Mouse (Mus musculus) Muller cell, postnatal 12 days (primary cell): ENCODE results near the gene Epha4.

Experiments used
- DNase-seq: peaks from one replicate; pipeline ENCODE4 v3.0.0-alpha.2; 2015; ENCODE audit errors: inconsistent ontology term

The Epha4 gene

DNA sequence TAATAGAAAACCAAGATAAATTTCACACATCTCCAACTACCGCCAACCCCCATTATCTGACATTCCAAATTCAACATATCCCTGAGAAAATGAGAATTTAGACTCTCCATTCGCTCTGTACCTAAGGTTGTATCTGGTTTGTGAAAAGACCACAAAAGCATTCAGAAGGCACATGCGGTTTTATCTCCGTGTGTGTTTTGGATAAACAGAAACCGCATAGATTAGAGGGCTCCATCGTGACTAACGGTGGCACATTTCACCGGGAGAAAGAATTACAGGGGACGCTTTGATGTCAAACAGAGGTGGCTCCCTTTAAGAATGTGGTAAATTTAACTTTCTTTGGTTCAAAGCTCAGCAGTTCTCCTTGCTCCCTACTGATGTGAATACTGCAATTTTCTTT lies 107.5 kb downstream of the Epha4 start:
- no peak for DNase-seq

DNA sequence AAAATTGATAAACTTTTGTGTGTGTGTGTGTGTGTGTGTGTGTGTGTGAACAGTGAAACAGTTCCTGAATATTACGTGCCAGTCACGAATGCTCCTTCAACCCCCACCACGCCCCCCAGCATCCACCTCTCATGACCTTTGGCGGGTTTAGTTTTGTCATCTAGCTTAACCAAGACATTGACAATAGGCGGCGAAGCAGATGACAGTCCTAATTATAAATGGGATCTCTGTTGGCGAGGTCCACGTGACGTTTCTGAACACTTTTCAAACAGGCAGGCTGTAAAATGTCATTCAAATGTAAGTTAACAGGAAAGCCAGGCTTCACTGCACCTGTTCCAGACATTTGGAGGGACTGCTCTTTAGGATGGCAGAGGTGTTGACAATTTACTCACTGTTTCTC lies 108.3 kb downstream of the Epha4 start:
- peak; percentile 62 for DNase-seq

DNA sequence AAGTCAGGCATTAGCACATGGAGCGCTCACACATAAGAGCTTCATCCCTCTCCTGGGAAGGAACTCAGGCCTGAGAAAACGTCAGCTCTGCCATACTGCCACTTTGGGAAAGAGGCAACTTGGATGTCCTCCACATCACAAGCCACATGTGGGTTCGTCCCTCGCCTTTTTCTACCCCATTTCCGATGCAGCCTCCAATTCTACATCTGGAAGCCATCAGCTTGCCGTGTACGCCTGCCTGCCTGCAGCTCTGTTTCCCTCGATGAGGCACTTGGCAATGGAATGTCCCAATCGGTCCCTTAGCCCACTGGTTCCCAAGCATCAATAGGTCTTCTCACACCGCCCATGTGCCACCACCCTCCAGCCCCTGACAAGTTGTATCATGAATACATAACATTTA lies 110.4 kb downstream of the Epha4 start:
- DNase-seq, result no peak

DNA sequence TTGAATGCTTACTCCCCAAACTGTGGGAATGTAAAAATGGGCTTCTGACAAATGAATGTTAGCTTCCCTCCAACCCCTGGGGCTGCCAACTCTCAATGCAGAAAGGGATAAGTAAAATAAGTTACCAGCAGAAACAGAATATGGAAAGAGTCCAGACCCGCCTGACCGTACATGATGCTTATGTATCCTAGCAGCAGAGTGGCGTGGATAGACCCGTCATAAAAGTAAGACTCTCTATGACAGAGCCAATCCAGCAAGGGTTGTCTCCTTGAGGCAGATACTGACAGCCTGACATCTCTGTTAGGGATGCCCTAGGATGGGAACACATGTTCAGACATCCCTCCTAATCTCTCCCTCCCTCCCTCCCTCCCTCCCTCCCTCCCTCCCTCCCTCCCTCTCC lies 111.9 kb downstream of the Epha4 start:
- DNase-seq, result no peak

DNA sequence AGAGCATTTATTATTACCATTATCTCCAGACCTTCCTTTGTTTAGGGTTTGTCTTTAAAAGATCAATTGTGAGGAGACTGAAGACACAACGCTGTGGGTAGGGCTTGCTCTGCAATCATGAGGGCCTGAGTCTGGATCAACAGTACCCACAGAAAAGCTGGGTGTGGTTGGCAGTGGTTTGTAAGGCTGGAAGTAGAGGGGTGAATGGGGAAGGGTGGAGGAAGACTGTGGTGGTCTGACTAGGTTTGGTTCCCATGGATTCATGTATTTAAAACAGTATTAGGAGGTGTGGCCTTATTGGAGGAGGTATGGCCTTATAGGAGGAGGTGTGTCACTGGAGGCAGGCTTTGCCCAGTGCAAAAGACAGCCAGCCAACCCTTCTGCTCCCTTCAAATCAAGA lies 113.4 kb downstream of the Epha4 start:
- DNase-seq, result no peak

DNA sequence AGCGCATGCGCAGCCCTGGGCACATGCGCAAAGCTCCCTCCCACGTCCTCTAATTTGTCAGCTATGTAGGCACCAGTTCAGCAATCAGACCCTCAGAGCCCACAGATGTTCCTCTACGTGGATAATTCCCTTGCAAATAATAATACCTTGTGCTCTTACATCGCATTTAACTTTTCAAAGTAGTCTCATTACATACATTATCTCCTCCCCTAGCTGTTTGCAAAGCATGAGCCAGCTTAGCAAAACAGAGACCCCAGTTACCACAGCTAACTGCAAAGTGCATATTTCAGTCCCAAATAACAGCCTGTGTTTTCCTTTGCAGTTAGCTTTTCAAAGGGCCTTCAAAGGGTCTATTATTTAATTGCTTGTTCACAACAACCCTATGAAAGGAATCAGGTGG lies 123.3 kb downstream of the Epha4 start:
- DNase-seq, result no peak

DNA sequence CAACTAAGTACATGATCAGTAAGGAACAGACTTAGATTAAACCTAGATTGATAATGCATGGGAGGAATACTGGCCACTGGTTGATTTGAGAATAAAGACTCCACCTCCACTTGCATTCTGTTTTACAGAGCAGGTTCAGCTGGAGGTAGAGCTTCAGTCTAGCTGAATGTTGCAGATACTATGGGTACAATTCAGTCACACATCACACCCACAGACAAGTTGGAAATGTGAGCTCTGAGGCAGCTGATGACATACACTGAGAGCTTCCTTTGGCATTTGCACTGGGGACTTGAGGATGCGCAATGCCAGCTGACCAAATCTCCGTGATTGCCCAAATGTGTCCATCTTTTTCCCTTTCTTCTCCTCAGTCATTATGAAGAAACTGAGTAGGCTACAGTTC lies 125.8 kb downstream of the Epha4 start:
- no peak for DNase-seq

DNA sequence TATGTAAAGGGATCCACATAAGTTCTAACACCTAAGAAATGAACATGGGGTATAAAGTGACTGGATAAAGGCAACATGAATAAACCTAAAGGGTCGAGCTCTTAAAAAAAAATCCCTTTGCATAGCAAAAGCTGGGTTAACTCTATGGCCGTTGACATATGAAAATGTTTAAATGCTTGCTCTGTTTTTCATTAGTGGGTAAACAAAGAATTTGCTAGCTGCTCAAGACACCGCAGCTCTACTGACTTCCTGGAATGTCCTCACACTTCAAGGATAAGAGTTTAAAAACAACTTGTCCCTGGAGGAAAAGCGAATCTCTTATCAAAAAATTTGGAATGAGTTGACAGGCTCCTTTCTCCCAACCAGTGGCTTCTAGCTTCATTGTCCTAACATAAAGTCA lies 126.3 kb downstream of the Epha4 start:
- DNase-seq, result no peak

DNA sequence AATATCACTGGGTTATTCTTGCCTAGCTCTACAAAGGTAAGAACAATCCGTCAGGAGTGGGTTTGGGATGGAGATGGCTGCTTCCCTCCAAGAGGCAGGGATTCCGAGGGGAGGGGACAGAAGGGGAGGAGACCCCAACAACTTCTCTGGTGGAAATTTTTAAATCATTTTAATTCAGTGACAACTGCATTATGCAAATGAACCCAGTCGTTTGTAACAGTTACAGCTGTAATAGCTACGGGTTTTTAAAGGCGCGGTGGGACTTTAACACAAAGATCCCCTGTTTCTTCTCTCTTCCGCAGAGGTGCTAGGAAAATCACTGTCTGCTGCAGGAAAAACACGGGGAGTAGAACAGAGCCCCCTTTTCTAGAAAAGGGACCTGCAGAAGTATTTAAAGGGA lies 129.3 kb downstream of the Epha4 start:
- DNase-seq, result no peak

DNA sequence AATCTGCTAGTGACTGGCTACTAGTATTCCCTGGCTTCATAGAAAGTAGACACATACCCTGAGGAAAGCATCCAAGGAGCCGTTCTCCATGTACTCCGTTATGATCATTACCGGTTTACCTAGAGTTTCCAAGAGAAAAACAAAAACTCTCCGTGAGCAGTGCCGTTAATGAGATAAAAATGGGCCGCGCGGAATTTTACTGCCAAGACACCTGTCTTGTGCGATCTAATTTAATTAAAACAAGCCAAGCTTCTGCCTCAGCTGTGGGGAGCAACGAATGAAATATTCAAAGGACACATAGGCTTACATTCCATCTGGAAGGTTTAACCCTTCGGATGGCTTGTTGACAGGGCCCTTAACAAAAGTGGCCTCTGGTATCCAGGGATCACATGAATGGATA lies 131.4 kb downstream of the Epha4 start:
- no peak for DNase-seq

DNA sequence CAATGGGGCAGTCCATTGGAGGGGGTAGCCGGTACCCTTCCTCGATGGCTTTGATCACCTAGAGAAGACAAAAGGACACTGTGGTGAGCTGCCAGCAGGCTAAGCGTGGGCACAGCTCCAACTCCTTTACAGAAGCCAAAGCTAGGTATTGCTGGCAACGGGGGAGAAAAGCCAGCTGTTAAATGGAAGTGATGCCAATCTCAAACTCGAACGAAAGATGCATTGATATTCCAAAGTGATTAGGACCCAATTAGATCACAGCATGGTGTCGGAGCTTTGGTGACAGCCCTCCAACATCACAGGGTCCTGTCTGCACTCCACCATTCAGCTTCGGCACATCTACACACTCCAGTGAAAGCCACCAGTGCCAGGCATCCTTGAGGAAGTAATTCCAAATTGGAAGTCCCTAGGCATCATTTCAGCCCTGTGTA lies 137.3 kb downstream of the Epha4 start:
- no peak for DNase-seq

DNA sequence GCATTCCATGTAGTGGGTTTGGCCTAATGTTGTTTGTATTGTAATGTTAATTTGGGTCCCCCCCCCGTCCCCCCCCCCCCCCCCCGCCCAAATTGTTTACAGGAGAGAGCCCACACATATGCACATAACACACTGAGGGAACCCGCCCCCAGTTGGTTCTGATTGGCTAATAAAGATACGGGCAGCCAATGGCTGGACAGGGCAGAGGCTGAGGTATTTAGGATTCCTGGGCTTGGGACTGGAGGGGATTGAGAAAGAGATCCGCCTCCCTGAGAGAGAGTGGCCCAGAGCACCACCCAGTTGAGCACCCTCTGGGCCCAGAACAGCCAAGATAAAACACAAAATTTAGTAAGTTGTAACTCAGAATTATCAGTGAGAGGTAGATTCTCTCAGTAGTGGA lies 140.8 kb downstream of the Epha4 start:
- DNase-seq, result no peak

DNA sequence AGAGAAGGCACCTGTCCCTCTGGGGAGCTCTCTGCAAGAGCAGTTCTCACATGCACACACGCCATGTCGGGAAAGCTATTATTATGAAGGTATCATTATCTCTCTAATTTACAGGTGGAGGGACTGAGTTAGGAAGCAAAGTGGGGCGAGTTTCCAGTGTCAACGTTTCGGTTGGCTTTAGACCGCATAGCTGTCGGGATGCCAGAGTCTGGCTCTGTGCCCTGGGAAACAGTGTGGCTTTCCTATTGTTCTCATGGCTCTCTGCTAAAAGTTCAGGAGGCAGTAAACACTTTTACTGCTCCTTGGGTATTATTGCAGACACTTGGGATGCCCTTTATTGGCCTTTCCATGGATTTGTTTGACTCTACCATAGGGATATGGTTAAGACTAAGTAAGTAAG lies 144.0 kb downstream of the Epha4 start:
- DNase-seq, result no peak

DNA sequence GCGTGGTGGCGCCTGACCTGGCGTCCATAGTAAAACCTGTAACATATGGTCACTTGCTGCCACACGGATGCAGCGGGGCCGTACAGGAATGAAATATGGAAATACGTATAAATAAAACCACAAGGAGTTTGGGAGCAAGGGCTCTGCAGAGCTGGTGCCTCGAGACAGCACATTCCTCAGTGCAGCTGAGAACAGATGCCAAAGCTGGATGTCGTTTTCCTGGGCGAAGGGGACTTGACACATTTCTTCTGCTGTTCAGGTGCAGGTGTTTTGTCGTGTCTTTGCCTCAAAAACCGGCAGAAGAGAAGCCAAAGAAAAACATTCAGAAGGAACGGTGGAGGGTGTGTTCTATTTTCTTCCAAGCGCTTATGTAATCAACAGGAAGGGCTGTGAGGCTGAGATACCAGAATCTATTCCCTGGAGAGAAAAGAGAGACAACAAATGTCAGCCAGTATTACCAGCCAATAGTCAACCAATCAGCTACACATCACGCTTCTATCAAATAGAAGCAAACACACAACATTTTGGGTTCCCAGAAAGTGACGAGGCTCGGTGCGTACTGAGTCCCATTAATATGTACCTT lies 145.5 kb downstream of the Epha4 start:
- no peak for DNase-seq

DNA sequence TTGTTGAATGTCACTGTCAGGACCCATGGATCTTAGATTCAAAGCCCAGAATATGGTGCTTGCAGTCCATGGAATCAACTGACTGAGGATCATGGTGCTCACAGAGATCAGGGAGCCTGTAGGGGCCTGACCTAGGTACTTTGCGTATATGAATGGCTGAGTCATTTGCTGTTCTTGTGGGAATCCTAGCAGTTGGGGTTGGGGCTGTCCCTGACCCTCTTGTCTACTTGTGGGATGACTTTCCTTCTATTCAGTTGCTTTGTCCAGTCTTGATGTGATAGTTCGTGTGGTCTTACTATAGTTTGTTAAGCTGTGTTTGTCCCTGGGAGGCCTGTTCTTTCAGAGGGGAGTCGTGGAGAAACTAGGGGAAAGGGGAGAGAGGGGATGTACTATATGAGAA lies 149.0 kb downstream of the Epha4 start:
- no peak for DNase-seq

DNA sequence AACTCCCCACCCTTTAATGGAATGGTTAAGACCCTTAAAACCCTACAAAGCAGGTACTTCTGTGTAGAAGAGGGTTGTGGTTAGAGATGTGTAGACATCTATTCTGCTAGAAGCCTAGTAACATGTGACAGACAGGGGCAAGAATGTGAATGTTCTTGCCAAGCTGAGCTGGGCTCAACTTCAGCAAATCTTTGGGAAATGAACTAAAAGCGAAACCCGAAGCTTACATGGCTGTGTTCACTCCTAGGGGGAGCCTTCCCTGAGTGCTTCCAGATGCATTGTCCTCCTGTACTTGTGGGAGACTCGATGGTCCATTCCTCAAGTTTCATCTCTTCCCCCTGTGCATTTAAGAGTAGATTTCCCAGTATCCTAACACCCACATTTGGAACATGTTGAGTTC lies 150.3 kb downstream of the Epha4 start:
- DNase-seq, result peak; percentile 14

DNA sequence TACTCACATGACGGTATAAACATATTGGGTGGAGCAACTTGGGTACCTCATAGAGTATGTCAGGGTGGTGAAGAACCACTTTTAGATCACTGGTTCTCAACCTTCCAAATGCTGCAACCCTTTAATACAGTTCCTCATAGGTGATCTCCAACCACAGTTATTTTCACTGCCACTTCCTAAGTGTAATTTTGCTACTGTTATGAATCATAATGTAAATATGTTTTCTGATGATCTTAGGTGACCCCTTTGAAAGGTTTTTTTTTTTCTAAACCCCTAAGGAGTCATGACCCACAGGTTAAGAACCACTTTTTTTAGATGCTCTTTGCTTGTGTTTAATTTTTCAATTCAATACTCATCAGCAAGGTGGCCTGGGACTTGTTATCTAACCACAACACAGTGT lies 151.0 kb downstream of the Epha4 start:
- DNase-seq, result no peak

DNA sequence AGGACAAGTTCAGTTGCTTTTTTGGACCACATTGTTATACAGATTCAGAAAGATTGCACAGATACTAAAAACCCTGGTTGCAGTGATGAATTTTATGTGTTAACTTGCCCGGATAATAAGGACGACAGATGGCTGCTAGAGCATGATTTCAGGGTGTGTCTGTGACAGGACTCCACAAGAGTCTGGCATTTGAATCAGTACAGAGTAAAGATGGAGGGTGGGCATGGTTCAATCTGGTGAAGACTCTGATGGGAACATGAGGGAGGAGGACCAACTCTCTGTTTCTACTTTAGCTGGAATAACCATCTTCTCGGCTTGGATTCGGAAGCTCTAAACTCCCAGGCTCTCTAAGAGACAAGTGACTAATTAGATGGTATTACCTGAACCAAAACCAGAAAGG lies 168.4 kb downstream of the Epha4 start:
- DNase-seq, result no peak

DNA sequence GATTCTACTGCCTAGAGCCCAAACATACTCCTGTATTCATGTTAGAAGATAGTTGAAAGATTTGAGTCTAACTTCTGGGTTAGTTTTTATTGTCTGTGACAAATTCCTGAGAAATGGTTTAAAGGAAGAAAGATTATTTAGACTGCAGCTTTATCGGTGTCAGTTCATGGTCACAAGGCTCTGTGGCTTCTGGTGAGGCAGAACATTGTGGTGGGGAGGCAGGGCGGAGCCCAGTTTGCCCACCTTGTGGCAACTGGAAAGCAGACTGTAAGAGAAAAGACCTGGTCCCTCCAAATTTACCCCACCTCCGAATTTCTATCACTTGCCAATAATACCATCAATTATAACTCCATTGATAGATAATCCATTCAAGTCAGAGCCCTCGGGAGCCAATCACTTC lies 171.1 kb downstream of the Epha4 start:
- no peak for DNase-seq

DNA sequence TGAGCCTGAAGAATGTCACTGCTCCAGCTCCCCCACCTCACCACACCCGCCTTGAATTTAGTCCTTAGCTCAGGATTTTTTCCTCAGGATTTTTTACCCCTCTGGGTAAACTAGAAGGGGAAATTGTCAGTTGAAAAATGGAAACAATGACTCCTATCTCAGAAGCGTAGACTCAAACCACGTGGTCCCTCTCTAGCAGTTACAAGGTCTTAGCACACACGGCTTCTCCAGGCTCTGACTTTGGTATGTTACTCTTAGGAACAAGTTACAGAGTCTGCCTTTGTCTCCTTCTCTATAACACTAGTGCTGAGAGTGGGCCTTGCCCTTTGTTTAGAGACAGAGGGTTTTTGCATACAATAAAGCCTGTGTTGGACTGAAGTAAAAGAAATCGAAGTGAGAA lies 175.2 kb downstream of the Epha4 start:
- DNase-seq, result no peak

DNA sequence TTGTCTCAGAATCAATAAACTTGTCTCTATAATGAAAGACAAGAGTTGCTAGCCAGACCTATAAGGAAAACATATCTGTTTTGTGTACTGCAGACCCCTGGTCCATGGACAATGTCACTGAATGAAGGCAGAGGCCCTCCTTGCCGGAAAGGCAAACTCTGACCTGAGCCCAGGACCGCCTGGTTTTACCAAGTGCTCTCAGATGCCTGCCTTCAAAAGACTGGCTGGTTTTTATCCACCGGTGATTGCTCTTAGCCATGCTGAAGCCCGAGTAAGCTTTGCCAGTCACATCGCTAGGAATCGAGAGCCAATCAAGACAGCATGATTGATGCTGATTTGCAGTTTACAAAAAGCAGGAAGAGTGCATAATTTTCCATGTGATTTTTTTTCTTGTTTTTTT lies 176.5 kb downstream of the Epha4 start:
- no peak for DNase-seq

DNA sequence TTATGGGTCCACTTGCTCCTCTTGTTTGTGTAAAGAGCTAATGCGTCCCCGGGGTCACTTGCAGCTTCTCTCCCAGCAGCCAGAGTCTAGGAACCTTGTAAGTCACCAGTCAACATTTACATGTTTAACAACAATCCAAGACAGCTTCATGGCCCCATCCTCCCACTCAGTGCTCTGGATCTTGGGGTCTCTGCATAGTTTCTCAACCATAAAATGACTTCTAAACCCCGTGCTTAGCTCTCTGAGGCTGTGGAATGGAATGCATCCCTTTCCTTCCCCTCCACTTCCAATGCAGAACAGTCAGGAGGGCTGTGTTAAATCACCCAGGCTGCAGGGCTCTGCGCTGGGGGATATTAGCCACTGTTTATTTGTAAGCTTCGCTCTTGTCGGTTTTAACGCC lies 178.0 kb downstream of the Epha4 start:
- DNase-seq, result no peak

DNA sequence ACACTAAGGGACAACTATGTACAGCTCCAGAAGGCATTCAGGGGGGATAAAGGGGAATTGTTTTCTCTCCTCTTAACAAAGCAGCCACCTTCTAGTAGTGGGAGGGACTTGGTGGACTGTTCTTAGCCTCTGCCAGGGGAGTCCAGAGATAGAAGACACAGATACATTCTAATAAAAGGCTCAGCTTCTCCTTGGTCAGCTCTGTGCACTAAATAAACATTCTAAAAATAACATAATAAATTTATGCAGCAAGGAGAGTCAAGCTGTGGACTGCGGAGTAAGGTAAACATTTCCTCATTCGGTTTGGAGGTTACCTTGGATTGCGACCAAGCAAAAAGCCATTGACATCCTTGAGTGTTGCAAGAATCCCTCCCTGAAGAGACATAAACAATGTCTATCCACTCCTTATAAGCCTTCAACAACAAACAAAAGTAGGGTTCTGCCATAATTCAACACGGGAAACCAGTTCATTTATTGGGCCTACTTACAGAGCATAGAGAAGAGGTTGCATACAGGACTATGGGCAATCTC lies 196.2 kb downstream of the Epha4 start:
- DNase-seq, result no peak
